24 mouse cellular contexts compared by ENCODE assay signal in genomic region chr10:79693580-79694378, GRCm38 (mm10). TPM values are rescaled to one million over a fixed set of nuclear protein-coding genes. Genes with fewer than 3 reads are reported as not detected.
DNase-seq lines count a peak whose midpoint lies in the region; ATAC-seq and TF ChIP-seq lines count a peak whose summit lies in the region.
"Had no signal": no experiment of that assay in that cellular context is flagged by ENCODE, and none has a peak within 500 bp of the region (broad histone marks: within the 10 kb centered on the region; RNA-seq: fewer than 3 reads in every experiment).

No protein-coding gene starts in this region.

- DNase-seq in adrenal gland, adult 2 months, result peak; percentile 6
- no peak for DNase-seq in adrenal gland, adult (ENCODE audit: inconsistent age in 2 of 2, low spot score in 1 of 2)
- DNase-seq in gastrocnemius, adult 2 months, result peak; percentile 17
- DNase-seq in gastrocnemius, adult 8-10 months (ENCODE audit: low spot score in 2 of 2), result no peak
- no peak for DNase-seq in heart, postnatal 0 days (ENCODE audit: low spot score)
- DNase-seq in heart, postnatal 4 days, result no peak
- no peak for DNase-seq in limb, embryonic 14.5 days (ENCODE audit: low spot score)
- no peak for DNase-seq in urinary bladder, adult 18-20 months (ENCODE audit: low spot score in 2 of 2)
- DNase-seq: adrenal gland, postnatal 25 days; cerebellum, adult 2 months; embryo, embryonic 11 days; gastrocnemius, postnatal 36 days; kidney, postnatal 4 days; layer of hippocampus, adult 9-11 months; spleen, adult 18-20 months; thymus, adult 18-20 months; thymus, postnatal 4 days had no signal

- H3K27ac ChIP-seq in gastrocnemius, adult 2 months, result no peak overlapping the region; the same call in 1 of the 2 replicates
- peak overlapping the region; percentile 86 for H3K27ac ChIP-seq in heart, postnatal 0 days (ENCODE audit: low read depth)
- 0 out of 2 replicates have a peak overlapping the region, but pooled peaks have one; percentile 84 for H3K27ac ChIP-seq in limb, embryonic 14.5 days (replicated peaks; ENCODE audit: low read depth, low read length)
- H3K27ac ChIP-seq: hindbrain, embryonic 14.5 days; liver, embryonic 15.5 days; macrophage; midbrain, embryonic 10.5 days had no signal

- no peaks in the 10 kb centered on the region for H3K27me3 ChIP-seq in heart, postnatal 0 days (ENCODE audit: control insufficient read depth, insufficient read depth, low read length)
- H3K27me3 ChIP-seq in limb, embryonic 14.5 days (ENCODE audit: control insufficient read depth, insufficient read depth, low read length), result no peaks in the 10 kb centered on the region
- H3K27me3 ChIP-seq: limb, embryonic 12.5 days; liver, embryonic 15.5 days had no signal

- peaks cover 23% of the 10 kb centered on the region for H3K4me1 ChIP-seq in heart, postnatal 0 days (ENCODE audit: control insufficient read depth, insufficient read depth)
- peaks cover 27% of the 10 kb centered on the region for H3K4me1 ChIP-seq in limb, embryonic 14.5 days (ENCODE audit: control insufficient read depth, insufficient read depth, low read length)
- H3K4me1 ChIP-seq: midbrain, embryonic 10.5 days had no signal

- no peak overlapping the region for H3K9ac ChIP-seq in heart, postnatal 0 days (replicated peaks; ENCODE audit: low read depth, low read length)
- no peak overlapping the region for H3K9ac ChIP-seq in limb, embryonic 14.5 days (ENCODE audit: low read depth, low read length, severe bottlenecking)
- H3K9ac ChIP-seq: hindbrain, embryonic 14.5 days; limb, embryonic 12.5 days; liver, embryonic 15.5 days had no signal

- no peak for TF ChIP-seq POLR2A in limb, embryonic 14.5 days (IDR thresholded peaks at IDR 0.05; ENCODE audit: borderline replicate concordance, extremely low read depth, insufficient read depth, insufficient read length)

- intact Hi-C loops in gastrocnemius, adult 2 months (cut with DNase I), result no loop called here

- peaks cover 6% of the 10 kb centered on the region for H3K36me3 ChIP-seq in heart, postnatal 0 days (replicated peaks; ENCODE audit: control insufficient read depth, insufficient read depth, low read length)
- H3K36me3 ChIP-seq in limb, embryonic 14.5 days (ENCODE audit: control insufficient read depth, insufficient read depth, low read length), result peaks cover 9% of the 10 kb centered on the region

- no peak overlapping the region for H3K4me2 ChIP-seq in heart, postnatal 0 days (ENCODE audit: low read depth, low read length)
- no peak overlapping the region for H3K4me2 ChIP-seq in limb, embryonic 14.5 days (replicated peaks; ENCODE audit: low read depth, low read length, severe bottlenecking)
- H3K4me2 ChIP-seq: hindbrain, embryonic 14.5 days; limb, embryonic 12.5 days; liver, embryonic 15.5 days had no signal

- no peak overlapping the region for H3K4me3 ChIP-seq in gastrocnemius, adult 2 months
- H3K4me3 ChIP-seq in heart, postnatal 0 days (ENCODE audit: low read depth, low read length), result no peak overlapping the region
- no peak overlapping the region for H3K4me3 ChIP-seq in limb, embryonic 14.5 days (replicated peaks; ENCODE audit: low read length)
- H3K4me3 ChIP-seq: limb, embryonic 12.5 days; liver, embryonic 15.5 days; midbrain, embryonic 10.5 days had no signal

- 55% methylated on average over 12 of the region's 12 CpGs for WGBS in heart, postnatal 0 days
- WGBS in limb, embryonic 14.5 days, result 64% methylated on average over 12 of the region's 12 CpGs

- no peak for ATAC-seq in heart, postnatal 0 days (ENCODE audit: insufficient read depth, low read depth)
- no peak for ATAC-seq in limb, embryonic 14.5 days (ENCODE audit: low FRiP score, low read depth)

- no peaks in the 10 kb centered on the region for H3K9me3 ChIP-seq in heart, postnatal 0 days (replicated peaks; ENCODE audit: control insufficient read depth, low read length)
- no peaks in the 10 kb centered on the region; the same call in 1 of the 2 replicates for H3K9me3 ChIP-seq in limb, embryonic 14.5 days (ENCODE audit: control insufficient read depth, low read length)
- H3K9me3 ChIP-seq: liver, embryonic 15.5 days had no signal

- no peak for TF ChIP-seq EP300 in heart, postnatal 0 days (IDR thresholded peaks at IDR 0.05; ENCODE audit: low read depth)

- no peak for TF ChIP-seq CTCF in gastrocnemius, adult 2 months (IDR thresholded peaks at IDR 0.05)
- no peak for TF ChIP-seq CTCF in heart, postnatal 0 days (IDR thresholded peaks at IDR 0.05; ENCODE audit: low read depth)

RNA-seq across cellular contexts. Expression of gene Gzmm, which starts 5.0 kb away (rescaled TPM):
- total RNA-seq in adrenal gland, adult 2 months (2021), result 1 to 10 TPM; 1.0 to 2.2 TPM
- polyA plus RNA-seq in adrenal gland, adult 2 months (2012; rRNA removed), result 0.52 and 0.55 TPM in 2 replicates
- 1 to 10 TPM; 7.2 to 9.8 TPM for total RNA-seq in gastrocnemius, adult 2 months (2021)
- 10 to 100 TPM in 3 of 4 experiments, 1 to 10 TPM in 1; 9.9 to 15.9 (median 10.2) TPM for total RNA-seq in gastrocnemius, adult 8-10 months (2022)
- total RNA-seq in heart, postnatal 0 days (2014; rRNA removed; ENCODE audit: low replicate concordance), result 2.4 and 2.5 TPM in 2 replicates
- polyA plus RNA-seq in heart, postnatal 0 days (2015; fragmentation: Nextera tagmentation; extraction: Ambion mirVana), result 2.1 and 2.8 TPM in 2 replicates
- total RNA-seq in heart, postnatal 4 days (2021), result 1 to 10 TPM; 2.9 to 3.7 TPM
- polyA plus RNA-seq in limb, embryonic 14.5 days (2012; rRNA removed), result 1.1 and 1.4 TPM in 2 replicates
- 0.66 and 0.82 TPM in 2 replicates for polyA plus RNA-seq in limb, embryonic 14.5 days (2014; fragmentation: Nextera tagmentation; extraction: Ambion mirVana)
- polyA plus RNA-seq: macrophage had no signal

RNA-seq across cellular contexts. Expression of gene Bsg, which starts 10.5 kb away (rescaled TPM):
- 100 to 1,000 TPM; 588 to 674 TPM for total RNA-seq in adrenal gland, adult 2 months (2021)
- polyA plus RNA-seq in adrenal gland, adult 2 months (2012; rRNA removed), result 314 and 321 TPM in 2 replicates
- total RNA-seq in gastrocnemius, adult 2 months (2021), result 100 to 1,000 TPM; 650 to 652 TPM
- total RNA-seq in gastrocnemius, adult 8-10 months (2022), result 100 to 1,000 TPM; 524 to 920 (median 651) TPM
- total RNA-seq in heart, postnatal 0 days (2014; rRNA removed; ENCODE audit: low replicate concordance), result 1,449 and 1,606 TPM in 2 replicates
- 1,256 and 1,260 TPM in 2 replicates for polyA plus RNA-seq in heart, postnatal 0 days (2015; fragmentation: Nextera tagmentation; extraction: Ambion mirVana)
- 100 to 1,000 TPM; 793 to 876 TPM for total RNA-seq in heart, postnatal 4 days (2021)
- polyA plus RNA-seq in limb, embryonic 14.5 days (2012; rRNA removed), result 763 and 866 TPM in 2 replicates
- polyA plus RNA-seq in limb, embryonic 14.5 days (2014; fragmentation: Nextera tagmentation; extraction: Ambion mirVana), result 805 and 825 TPM in 2 replicates

RNA-seq across cellular contexts. Expression of gene Cdc34, which starts 11.8 kb away (rescaled TPM):
- 100 to 1,000 TPM in 1 of 2 experiments, 10 to 100 TPM in 1; 87.7 to 122 TPM for total RNA-seq in adrenal gland, adult 2 months (2021)
- polyA plus RNA-seq in adrenal gland, adult 2 months (2012; rRNA removed), result 174 and 205 TPM in 2 replicates
- 100 to 1,000 TPM; 366 to 415 TPM for total RNA-seq in gastrocnemius, adult 2 months (2021)
- 100 to 1,000 TPM; 381 to 451 (median 390) TPM for total RNA-seq in gastrocnemius, adult 8-10 months (2022)
- total RNA-seq in heart, postnatal 0 days (2014; rRNA removed; ENCODE audit: low replicate concordance), result 162 and 183 TPM in 2 replicates
- polyA plus RNA-seq in heart, postnatal 0 days (2015; fragmentation: Nextera tagmentation; extraction: Ambion mirVana), result 115 and 120 TPM in 2 replicates
- total RNA-seq in heart, postnatal 4 days (2021), result 100 to 1,000 TPM; 134 to 145 TPM
- 138 and 156 TPM in 2 replicates for polyA plus RNA-seq in limb, embryonic 14.5 days (2012; rRNA removed)
- 106 and 110 TPM in 2 replicates for polyA plus RNA-seq in limb, embryonic 14.5 days (2014; fragmentation: Nextera tagmentation; extraction: Ambion mirVana)

RNA-seq across cellular contexts. Expression of gene Hcn2, which starts 22.7 kb away (rescaled TPM):
- 1 to 10 TPM; 5.9 to 6.0 TPM for total RNA-seq in adrenal gland, adult 2 months (2021)
- 20.2 and 27.8 TPM in 2 replicates for polyA plus RNA-seq in adrenal gland, adult 2 months (2012; rRNA removed)
- under 1 TPM; 0.47 to 0.84 TPM for total RNA-seq in gastrocnemius, adult 2 months (2021)
- total RNA-seq in gastrocnemius, adult 8-10 months (2022), result under 1 TPM; 0.39 to 0.86 (median 0.73) TPM
- total RNA-seq in heart, postnatal 0 days (2014; rRNA removed; ENCODE audit: low replicate concordance), result 3.5 and 5.5 TPM in 2 replicates
- 0.40 and 0.45 TPM in 2 replicates for polyA plus RNA-seq in heart, postnatal 0 days (2015; fragmentation: Nextera tagmentation; extraction: Ambion mirVana)
- 1 to 10 TPM; 7.6 to 9.5 TPM for total RNA-seq in heart, postnatal 4 days (2021)
- polyA plus RNA-seq in limb, embryonic 14.5 days (2012; rRNA removed), result 0.70 and 1.3 TPM in 2 replicates
- polyA plus RNA-seq in limb, embryonic 14.5 days (2014; fragmentation: Nextera tagmentation; extraction: Ambion mirVana), result 0.18 and 0.21 TPM in 2 replicates
- total RNA-seq: neutrophil, adult 5-6 weeks had no signal
- polyA plus RNA-seq: lung, embryonic 16.5 days had no signal

RNA-seq across cellular contexts. Expression of gene Tpgs1, which starts 24.6 kb away (rescaled TPM):
- total RNA-seq in adrenal gland, adult 2 months (2021), result 10 to 100 TPM; 29.5 to 40.7 TPM
- 147 and 149 TPM in 2 replicates for polyA plus RNA-seq in adrenal gland, adult 2 months (2012; rRNA removed)
- 10 to 100 TPM; 18.4 to 19.2 TPM for total RNA-seq in gastrocnemius, adult 2 months (2021)
- 10 to 100 TPM; 17.6 to 21.1 (median 20.1) TPM for total RNA-seq in gastrocnemius, adult 8-10 months (2022)
- total RNA-seq in heart, postnatal 0 days (2014; rRNA removed; ENCODE audit: low replicate concordance), result 19.7 and 28.3 TPM in 2 replicates
- 43.6 and 45.3 TPM in 2 replicates for polyA plus RNA-seq in heart, postnatal 0 days (2015; fragmentation: Nextera tagmentation; extraction: Ambion mirVana)
- total RNA-seq in heart, postnatal 4 days (2021), result 10 to 100 TPM; 18.8 to 20.3 TPM
- 44.6 and 57.4 TPM in 2 replicates for polyA plus RNA-seq in limb, embryonic 14.5 days (2012; rRNA removed)
- 66.0 and 67.0 TPM in 2 replicates for polyA plus RNA-seq in limb, embryonic 14.5 days (2014; fragmentation: Nextera tagmentation; extraction: Ambion mirVana)

Comparison
In these comparisons a context has a peak if more than half of its experiments do, and no peak if none do; other contexts are left out.
1. DNase-seq: peak in adrenal gland, adult 2 months (single experiment) and gastrocnemius, adult 2 months (single experiment); none in adrenal gland, adult (0 of 2), gastrocnemius, adult 8-10 months (0 of 2), heart, postnatal 0 days (single experiment), heart, postnatal 4 days (single experiment), limb, embryonic 14.5 days (single experiment) and urinary bladder, adult 18-20 months (0 of 2).